Mouse (Mus musculus): ENCODE measurements around the gene Kcnj2.
A peak's percentile ranks its signal among the peaks of the same experiment; 100 is the strongest.

The Kcnj2 gene

DNA sequence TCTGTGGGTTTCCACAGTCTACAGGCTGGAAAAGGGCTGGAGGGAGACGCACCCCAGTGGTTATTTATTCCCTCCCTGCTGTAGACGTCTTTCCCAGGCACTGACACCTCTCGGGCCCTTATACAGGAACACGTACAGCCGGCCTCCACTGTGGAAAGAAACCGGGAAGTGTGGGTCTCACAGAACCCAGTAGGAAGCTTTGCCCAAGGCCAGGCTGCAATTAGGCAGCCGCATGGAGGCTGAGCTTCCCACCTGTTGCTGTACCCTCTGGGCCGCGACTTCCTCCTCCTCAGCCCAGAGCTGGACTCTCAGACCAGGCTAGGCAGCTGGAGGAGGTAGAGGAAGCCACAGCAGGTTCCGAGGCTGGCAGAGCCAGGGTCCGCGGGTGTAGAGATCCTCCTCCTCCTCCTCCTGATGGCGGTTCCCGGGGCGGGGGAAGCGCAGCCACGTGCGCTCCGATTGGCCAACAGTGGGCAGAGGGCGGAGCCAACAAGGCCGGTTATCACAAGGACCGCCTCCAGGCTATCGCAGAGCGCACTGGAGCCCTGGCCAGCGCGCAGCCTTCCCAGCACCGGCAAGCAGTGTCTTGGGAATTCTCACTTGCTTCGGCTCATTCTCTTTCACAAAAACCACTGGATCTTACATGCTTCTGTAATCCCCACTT is at the start of gene Kcnj2:
TSS of gene Kcnj2 (plus strand) at position 530 of the 664 bp plus-strand sequence.
- peak; percentile 61 for DNase-seq (ENCODE audit: low read depth, low spot score)

DNA sequence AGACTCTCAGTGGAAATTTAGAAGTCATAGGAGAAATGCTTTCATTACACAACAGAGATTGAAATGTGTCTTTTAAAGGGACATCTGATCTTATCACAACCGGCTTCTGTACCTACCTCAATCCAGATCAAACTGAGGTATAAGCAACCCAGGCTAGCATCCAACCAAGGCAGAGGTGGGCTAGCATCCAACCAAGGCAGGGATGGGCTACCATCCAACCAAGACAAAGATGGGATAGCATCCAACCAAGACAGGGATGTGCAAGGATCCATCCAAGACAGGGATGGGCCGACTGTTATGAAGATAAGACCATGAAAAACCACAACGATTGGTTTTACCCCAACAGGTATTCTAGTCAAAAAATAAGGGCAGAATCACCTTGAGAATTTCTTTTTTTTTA is 49.8 kb upstream of the Kcnj2 start:
- DNase-seq (ENCODE audit: low read depth, low spot score), result no peak

DNA sequence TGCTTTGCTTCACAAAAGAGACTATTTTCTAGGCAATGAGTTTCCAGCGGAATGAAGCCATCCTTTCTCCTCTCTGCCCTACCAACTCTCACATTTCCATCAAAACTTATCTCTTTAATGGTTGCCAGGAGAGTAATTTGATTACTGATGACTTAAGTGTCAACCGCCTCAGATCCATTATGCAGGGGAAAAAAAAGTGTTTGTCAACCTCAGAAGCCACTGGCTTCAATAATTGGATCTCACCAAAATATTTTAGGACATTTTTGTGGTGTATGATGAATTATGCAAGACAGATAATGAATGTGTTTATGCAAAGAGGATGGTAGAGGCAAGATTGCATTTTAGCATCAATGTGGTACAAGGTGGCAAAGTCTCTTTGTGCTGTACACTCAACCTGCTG is 45.8 kb upstream of the Kcnj2 start:
- no peak for DNase-seq (ENCODE audit: low read depth, low spot score)

DNA sequence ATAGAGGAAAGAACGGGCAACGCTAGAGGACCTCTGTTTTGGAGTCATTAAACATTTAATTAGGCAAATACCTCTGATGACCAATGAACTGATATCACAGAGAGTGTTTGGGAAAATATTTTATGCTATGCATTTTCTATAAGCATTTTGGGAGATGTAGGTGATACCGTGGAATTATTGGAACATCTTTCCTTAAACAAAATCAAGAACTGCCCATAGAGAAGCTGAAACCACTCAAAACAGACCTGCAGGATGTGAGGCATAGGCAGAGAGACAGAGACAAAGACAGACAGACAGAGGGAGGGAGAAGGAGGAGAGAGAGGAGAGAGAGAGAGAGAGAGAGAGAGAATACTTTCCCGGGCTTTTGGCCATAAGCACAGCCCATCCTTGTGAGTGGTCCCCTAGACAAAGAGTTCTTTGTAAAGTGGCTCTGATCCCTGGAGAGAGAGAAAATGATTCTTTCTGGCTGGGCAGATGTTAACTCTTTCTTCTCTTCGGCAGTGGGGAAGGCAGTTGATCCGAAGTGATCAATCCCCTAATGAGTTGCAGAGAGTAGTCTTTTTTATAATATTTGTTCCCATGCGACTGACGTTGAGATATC is 43.2 kb upstream of the Kcnj2 start:
- DNase-seq (ENCODE audit: low read depth, low spot score), result no peak

DNA sequence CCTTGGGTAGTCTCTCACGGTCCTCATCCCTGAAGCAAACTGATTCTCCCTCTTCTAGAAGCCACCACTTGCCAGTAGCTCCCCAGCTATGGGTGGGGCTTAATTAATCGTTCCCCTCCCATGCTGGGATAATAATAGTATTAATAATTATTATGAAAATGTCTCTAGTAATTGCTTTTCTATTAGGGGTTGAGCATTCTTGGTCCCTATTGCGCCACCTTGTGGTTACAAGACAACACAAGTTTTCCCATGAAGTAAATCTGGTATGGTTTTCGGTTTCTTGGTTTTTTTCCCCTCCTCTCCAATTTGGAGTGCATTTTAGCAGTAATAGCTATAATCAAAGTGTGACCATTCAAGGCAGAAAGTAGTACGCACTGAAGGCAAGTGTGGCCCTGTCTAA is 23.8 kb upstream of the Kcnj2 start:
- DNase-seq (ENCODE audit: low read depth, low spot score), result peak; percentile 14

DNA sequence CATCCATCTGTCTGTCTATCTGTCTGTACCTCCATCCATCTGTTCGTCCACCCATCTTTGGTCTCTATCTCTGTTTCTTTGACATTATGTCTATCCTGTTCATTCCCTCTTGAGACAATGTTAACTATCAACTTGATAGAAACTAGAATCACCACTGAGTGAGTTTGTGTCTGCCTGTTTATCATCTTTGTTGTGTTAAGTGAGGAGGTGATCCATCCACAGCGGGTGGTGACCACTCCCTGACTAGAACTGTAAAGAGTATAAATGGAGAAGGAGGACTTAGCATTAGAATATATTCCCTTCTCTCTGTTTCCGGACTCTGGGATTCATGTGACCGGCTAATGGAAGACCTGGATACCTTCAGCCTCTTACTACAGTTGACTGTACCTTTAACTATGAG is 22.7 kb upstream of the Kcnj2 start:
- DNase-seq (ENCODE audit: low read depth, low spot score), result no peak

DNA sequence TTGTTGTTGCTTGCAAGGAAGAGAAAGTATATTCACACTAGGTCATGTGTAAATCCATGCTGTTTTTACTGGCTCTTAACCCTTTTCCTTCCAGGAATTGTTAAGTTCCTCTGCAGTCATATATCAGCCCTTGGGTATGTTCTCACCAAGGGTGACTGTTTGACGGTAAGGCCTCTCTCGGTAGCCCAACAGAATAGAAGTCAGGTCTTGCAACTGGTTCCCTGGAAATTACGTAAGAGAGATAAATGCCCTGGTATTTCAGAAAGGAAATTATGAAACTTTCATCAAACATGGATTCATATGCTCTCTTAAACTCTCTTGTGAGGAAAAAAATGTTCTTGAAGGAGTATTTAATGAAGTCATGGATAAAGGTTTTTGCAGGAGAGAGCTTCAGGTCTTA is 11.7 kb upstream of the Kcnj2 start:
- no peak for DNase-seq (ENCODE audit: low read depth, low spot score)

DNA sequence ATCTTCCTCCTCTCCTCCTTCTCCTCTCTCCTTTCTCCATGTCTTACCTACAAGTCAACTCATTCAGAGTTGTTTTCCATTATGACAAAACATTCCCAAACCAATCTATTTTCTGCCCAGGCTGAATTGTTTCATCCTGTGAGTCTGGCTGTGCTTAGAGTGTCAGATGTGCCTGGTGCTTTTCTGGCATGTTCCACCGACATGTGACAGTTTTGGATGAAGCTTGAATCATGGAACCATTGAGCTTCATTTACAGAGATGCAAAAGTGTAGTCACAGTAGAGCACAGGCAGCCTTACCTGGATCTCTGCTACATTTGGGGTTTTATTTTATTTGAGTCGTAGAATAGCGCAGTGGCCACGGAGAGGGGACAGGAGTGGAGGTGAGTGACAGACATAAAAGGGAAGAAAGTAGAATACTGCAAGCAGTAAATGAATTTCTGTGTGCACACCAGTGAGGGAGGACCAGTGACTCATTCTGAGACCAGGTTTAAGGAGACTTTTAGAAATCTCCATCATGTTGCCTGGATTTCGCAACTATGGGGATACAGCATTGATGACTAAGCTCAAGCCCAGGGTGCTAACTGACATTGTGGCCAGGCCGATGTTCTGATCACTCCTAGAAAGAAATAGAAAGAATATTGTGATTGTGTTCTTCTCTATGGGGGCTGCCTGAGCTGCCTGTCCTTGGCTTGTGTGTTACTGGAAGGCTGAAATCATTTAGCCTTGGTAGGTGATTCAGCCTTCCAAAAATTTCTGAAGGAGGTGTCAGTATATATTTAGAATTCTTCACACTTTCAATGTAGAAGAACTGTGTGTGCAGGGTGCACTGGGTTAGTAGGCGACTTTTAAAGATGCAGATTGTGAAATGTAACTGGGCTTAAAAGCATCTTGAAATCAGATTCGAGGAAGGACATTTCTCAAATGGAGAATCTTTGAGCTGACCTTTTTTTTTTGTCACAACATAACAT is 10.8 kb upstream of the Kcnj2 start:
- no peak for DNase-seq (ENCODE audit: low read depth, low spot score)

DNA sequence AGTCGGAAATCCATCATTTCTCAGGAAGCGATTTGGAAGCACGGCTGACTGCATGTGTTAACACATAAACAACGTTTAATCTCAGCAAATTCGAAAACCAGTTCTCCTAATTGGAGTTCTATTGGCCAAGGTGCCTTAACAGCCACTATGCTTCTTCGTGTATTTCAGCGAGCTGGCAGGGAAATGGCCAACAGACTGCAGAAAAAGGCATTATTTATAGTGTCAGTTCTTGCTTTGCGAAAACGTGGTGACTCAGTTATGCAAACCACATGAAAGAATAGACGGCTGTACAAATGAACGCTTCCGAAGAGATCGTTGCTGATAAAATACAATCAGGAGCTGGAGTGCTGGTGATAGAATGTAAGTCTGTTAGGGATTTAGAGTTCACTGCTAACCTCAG is 9.9 kb upstream of the Kcnj2 start:
- DNase-seq (ENCODE audit: low read depth, low spot score), result no peak

DNA sequence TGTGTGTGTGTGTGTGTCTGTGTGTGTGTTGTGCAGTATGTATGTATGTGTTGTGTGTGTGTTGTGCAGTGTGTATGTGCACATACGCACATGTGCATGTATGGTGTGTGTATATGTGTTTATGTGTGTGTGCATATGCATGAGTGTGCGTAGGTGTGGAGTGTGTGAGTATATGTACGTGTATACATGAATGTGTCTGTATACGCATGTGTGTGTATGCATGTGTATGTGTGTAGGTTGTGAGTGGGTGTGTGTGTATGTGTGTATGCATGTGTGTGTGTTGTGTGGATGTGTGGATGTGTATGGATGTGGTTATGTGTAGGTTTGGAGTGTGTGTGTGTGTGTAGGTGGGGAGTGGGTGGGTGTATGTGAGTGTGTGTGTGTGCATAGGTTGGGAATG is 8.5 kb upstream of the Kcnj2 start:
- no peak for DNase-seq (ENCODE audit: low read depth, low spot score)

DNA sequence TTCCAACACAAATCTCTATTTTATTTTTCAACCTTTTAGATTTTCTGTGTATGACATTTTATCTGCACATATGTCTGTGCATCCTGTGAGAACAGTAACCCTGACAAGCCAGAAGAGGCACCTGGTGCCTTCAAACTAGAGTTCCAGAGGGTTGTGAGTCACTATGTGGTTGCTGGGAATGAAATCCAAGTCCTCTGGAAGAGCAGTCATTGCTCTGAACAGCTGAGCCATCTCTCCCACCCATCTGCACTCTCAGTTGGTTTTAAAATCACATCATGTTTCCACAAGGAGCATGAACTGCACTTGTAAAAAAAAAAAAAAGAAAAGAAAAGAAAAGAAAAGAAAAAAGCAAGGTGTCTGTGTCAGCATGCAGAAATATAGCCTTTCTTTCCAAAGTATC is 6.5 kb upstream of the Kcnj2 start:
- no peak for DNase-seq (ENCODE audit: low read depth, low spot score)

DNA sequence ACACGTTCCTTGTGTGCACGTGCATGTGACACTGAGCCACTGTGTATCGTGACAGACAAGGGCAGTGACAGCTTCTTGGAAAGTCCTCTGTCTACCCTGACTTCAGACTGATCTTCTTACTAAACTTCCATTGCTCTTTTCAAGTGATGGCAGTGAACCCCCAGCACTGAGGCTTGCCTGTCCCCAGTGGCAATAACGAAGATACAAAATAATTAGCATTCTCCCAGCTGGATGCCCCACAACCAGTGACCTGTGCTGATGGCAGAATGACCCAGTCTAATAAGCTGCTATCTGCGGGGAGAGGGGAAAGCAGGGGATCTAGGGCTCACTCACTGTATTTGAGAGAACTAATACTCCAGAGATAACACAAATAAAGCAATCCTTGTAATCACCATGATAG is 5.7 kb upstream of the Kcnj2 start:
- DNase-seq (ENCODE audit: low read depth, low spot score), result no peak

DNA sequence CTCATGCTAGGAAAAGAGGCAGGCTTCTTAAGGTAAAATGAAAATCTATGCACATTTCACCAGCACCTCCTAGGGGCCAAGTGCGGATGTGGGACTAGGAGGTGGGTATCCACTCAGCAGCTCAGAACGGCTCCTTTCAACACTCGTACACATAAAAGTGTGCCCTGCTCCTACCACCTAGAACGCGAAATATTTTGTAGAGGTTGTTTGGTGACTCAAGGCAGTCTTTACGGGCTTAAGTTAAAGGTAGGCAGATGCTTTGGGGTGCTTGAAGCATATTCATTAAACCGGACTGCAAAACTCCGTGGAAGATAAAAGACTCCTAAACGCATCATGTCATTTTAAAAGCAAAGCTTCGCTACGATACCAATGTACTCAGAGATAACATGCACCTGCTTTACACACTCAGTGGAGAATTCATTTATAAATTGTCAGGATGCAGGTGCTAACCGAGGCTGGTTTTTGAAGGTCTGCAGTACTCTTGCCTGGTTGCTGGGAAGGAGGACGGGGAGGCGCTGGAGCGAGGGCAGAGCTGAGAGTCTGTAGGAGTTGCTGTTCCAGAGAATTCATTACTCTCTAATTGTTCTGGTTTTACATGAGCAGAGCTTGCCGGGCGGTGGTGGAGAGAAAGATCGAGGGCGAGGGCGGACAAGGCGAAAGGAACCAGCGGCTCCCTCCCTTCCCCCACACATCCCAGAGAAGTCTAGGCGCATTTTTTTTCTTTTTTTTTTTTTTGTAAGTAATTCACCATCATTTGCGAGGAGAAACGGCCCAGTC is 1.0 kb upstream of the Kcnj2 start:
- DNase-seq (ENCODE audit: low read depth, low spot score), result peak; percentile 44

DNA sequence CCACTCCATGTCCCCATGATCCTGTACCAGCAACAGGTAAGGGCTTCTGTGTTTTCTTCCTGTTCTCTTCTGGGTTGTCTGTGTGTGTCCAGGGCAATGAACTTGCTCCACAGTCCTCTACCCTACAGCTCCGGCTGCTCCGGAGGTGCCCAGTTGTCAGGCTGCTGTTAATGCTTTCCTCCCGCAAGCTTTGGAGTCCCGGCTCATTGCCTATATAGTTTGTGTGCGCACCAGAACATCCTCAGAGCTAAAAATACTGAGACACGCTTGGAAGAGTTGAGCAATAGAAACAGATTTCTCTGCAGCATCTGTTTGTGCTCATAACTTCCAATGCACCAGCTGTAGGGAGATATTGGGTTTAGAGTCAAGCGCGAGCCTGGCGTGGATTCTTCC is 331 bp downstream of the Kcnj2 start:
- DNase-seq (ENCODE audit: low read depth, low spot score), result no peak

DNA sequence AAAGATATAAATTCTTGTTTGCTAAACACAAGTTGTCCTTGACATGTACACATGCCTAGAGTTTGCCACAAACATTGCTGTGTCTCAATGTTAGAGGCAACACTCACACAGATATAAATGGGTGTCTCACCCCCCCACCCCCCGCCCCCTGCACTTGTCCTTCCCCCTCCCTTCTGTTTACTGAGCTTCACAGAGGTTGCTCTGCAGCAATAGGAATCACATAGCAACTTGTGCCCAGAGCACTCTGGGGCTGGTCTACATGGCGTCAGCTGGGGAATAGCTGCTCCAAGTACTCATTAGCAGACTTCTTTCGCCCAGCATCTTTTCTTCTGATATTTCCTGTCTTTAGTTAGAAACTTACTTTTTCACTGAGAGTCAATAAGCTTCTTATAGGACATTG is 1.8 kb downstream of the Kcnj2 start:
- DNase-seq (ENCODE audit: low read depth, low spot score), result no peak

DNA sequence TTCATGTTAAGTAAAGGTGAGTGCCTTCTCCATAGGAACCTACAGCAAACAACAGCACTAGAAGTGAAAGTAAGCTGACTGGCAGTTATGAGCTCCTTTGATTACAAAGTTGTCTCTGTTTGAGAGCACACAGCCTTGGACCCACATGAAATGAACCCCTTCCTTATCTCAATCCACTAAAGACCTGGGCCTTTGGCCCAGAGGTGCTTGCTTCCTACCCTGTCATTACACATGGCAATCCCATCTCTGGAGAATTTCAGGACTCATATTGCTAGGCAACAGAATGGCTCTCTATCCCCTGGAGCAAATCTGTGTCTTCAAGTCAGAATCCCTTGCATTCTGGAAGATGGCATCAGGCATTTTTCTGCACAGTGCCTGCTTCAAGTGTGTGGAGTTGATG is 4.5 kb downstream of the Kcnj2 start:
- DNase-seq (ENCODE audit: low read depth, low spot score), result no peak

DNA sequence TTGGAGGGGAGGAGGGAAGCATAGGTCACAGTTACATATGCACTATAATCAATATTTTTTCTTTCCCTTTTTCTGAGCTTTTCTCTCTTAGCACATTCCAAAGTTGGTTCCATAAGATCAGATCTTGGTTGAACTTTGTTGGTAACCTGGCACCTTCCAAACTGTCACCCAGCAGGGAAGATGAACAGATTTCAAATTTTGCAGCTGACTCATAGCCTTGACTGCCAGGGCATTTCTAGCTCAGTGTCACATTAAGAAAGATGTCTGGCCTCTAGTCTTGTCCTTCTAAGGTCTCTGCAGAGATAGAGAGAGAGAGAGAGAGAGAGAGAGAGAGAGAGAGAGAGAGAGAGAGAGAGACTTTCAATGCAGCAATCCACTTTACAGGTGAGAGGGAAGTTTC is 8.2 kb downstream of the Kcnj2 start:
- DNase-seq (ENCODE audit: low read depth, low spot score), result no peak

DNA sequence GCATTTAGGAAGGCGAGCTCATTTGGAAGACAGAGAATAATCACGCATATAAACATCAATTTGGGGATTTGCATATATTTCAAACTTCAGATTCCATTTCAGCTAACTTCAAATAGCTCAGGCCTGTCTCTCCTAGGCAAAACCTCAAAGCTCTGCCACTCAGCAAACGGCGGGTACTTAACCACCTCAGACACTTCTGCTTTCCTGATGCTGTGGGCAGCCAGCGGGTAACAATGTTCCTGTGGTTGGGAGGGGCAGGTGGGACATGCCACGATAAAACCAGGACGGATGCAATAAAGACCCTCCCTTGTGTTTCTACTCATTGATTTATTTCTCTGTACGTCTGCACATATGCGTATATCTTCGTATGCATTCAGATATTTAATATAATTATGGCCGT is 12.1 kb downstream of the Kcnj2 start:
- DNase-seq (ENCODE audit: low read depth, low spot score), result no peak

DNA sequence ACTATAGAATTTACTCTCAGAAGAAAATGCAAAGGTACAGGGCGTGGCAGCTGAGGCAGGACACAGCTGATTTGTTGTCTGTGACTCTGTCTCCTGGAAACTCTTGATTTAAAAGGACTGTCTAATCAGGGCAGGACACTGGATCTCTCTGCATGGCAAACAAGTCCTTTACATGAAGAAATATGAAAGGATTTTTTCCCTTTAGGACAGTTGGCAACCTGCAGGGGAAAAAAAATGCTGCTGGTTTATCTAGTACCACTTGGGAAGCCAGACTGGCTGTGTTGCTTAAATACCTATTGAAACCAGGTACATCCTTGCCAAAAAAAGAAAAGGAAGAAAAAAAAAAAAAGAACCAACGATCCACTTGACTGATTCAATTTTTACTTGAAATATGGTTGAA is 17.0 kb downstream of the Kcnj2 start:
- DNase-seq (ENCODE audit: low read depth, low spot score), result no peak

DNA sequence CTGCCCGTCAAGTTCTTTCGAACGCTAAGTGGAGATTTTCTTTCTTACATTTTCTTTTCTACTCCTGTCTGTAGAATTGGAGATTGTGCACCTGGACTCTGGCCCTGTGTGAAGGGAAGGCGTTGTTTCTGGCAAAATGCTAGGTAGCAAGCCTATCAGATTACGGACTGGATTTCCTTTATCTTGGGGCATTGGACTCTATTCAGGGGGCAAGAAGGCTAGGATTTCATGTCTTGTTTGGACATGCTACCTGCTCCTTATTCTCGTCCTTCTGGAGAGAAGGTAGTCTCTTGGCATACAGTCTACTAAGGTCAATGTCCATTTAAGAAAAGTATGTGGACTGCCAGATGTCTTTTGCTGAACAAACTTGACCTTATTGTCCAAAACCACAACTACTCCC is 21.0 kb downstream of the Kcnj2 start:
- no peak for DNase-seq (ENCODE audit: low read depth, low spot score)

DNA sequence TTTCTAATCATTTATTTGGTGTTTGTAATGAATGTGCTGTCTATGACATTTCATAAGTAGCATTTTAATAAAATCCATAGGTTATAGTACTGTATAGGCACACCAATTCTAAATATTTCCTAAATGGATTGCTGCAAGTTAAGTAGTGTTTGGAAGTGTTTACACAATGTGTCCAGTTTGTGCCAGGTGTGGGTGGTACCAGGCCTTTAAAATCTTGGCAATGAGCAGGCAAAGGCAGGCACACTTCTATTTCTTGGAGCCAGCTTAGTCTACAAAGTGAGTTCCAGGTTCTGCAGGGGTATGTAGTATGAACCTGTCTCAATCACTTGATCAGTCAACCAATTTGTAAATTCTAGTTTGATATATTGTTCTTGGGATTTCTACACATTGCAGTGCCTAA is 22.3 kb downstream of the Kcnj2 start:
- no peak for DNase-seq (ENCODE audit: low read depth, low spot score)

DNA sequence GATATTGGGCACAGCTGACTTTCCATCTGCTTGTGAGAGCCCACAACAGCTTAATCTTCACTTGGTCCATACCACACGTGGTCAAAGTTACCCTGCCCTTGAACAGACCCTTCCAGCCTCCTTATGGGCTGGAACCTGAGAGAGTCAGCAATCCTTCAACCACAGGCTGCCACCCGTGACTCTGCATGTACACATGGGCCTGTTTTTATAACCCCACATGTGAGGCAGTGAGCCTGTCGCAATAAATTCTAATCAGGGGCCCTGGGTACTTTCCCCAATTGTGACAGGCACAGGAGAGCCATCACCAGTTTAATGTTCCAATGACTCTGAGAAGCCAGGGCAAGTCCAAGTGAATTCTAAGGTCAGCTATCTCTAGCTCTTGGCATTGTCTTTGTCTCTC is 22.8 kb downstream of the Kcnj2 start:
- no peak for DNase-seq (ENCODE audit: low read depth, low spot score)

Measured in CD4-positive helper T cell, adult 2 months (primary cell).